Mouse (Mus musculus) heart, postnatal 14 days (tissue): ENCODE data around the gene Usp6nl. TPM values are rescaled to one million over a fixed set of nuclear protein-coding genes. Genes with fewer than 3 reads are reported as not detected.
A peak's percentile ranks its signal among the peaks of the same experiment; 100 is the strongest.

ENCODE experiments used
- DNase-seq, 2 experiments: peaks; one replicate each; pipeline ENCODE4 v3.0.0; 2021 to 2022
- intact Hi-C: fragments of 180-260 bp; cut with DNase I; formaldehyde crosslinking; loops from one replicate; pipeline ENCODE4 v1.15.1; 2025
- long read RNA-seq, 2 experiments: library from polyadenylated mRNA; stranded (forward); transcript quantifications; one replicate each; pipeline ENCODE4 v2.0.0; 2021
- total RNA-seq, 2 experiments: library from RNA; stranded (reverse); gene quantifications; 2 replicates each; pipeline ENCODE4 v1.2.3; 2021

Usp6nl gene
- 1 to 10 TPM; 8.5 to 9.1 TPM for total RNA-seq
- long read RNA-seq, experiment 1, full-length matches to known transcripts, result 1 of 7 reads
- long read RNA-seq, experiment 1, partial matches to known transcripts, result 0 of 7 reads
- long read RNA-seq, experiment 1, other reads (novel, unspliced or antisense), result 6 of 7 reads
- long read RNA-seq, experiment 2, full-length matches to known transcripts, result 3 of 5 reads
- long read RNA-seq, experiment 2, partial matches to known transcripts, result 0 of 5 reads
- long read RNA-seq, experiment 2, other reads (novel, unspliced or antisense), result 2 of 5 reads

GRCm38 (mm10) chr2:6322376-6322901 is at the start of gene Usp6nl:
TSS of gene Usp6nl (plus strand) at chr2:6322667.
- intact Hi-C loops, result loop anchor here (2.0 to 5.0 kb wide), 4 partner anchors 66 to 110 kb away; partner anchors contain the start of gene Echdc3
- peak; percentile 94 to 96 for DNase-seq

- peak in 1 of 2 experiments; percentile 37 for DNase-seq
- intact Hi-C loops, result no loop called here
These were observed 49.0 kb upstream of the Usp6nl start for GRCm38 (mm10) chr2:6273392-6273845.

DNA sequence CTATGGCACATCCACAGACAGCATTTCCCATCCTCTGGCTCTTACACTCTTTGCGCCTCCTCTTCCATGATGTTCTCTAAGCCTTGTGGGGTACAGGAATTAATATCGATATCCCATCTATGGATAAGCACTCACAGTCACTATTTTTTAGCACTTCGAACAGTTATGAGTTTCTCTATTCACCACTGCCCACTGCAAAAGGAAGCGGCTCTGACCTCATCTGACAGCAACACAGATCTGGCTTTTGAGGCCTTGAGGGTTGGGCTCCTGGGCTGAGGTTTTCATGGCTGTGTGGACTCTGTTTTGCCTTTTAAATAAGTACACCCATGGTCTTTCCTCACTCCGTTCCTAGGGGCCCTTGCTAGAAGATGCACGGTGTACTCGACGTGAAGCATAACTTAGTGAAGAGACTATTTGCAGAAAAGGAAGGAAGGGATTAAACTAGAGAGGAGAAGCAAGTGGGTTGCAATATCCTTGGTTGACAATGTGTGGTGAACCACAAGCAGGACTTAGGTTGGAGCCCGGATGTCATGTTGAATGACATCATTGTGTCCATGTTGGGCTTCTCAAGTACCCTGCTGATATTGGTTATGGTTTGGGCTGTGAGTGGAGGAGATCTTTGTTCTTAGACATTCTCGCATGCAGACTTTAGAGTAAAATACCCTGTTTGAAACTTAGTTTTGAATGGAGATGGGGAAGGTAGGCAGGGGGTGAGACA is 43.5 kb upstream of the Usp6nl start:
- DNase-seq, result no peak
- intact Hi-C loops, result no loop called here

GRCm38 (mm10) chr2:6279614-6280301 is 42.7 kb upstream of the Usp6nl start:
- intact Hi-C loops, result no loop called here
- DNase-seq, result no peak

DNA sequence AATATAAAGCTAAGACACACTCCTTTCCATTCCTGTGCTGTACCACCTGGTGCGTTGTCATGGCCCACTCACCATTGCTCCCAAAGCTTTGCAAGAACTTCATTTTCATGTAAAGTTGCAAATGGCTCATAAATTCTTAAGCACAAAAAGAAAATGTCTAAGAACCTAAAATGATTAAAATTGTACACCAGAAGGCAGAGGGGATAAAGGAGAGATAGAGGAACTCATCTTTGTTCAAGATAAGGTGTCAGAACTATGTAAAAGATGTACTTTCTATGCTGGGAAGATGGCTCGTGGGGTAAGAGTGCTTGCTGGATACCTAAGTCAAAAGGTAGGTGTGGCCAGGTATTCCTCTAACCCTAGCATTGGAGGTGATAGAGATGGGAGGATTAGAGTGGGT is 38.9 kb upstream of the Usp6nl start:
- intact Hi-C loops, result no loop called here
- DNase-seq, result no peak

- DNase-seq, result no peak
- intact Hi-C loops, result no loop called here
These were observed 37.7 kb upstream of the Usp6nl start for GRCm38 (mm10) chr2:6284784-6285183.

DNA sequence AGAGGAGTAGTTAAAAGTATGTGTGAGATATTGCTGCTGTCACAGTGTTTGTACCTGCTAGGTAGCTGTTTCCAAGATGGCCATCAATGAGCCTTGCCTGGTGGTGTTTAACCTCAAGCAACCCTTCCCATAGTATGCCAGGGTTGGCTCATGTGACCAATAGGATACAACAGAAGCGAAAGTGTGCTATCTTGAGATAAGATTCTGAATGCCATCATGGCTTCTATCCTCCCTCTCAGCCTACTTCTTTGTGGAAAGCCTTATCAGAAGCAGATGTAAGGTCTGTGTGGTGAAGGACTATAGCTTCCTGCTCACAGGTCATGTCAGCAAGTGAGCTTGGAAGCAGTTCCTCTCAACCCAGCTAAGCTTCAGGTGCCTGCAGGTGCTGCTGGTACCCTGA is 36.7 kb upstream of the Usp6nl start:
- intact Hi-C loops, result no loop called here

DNA sequence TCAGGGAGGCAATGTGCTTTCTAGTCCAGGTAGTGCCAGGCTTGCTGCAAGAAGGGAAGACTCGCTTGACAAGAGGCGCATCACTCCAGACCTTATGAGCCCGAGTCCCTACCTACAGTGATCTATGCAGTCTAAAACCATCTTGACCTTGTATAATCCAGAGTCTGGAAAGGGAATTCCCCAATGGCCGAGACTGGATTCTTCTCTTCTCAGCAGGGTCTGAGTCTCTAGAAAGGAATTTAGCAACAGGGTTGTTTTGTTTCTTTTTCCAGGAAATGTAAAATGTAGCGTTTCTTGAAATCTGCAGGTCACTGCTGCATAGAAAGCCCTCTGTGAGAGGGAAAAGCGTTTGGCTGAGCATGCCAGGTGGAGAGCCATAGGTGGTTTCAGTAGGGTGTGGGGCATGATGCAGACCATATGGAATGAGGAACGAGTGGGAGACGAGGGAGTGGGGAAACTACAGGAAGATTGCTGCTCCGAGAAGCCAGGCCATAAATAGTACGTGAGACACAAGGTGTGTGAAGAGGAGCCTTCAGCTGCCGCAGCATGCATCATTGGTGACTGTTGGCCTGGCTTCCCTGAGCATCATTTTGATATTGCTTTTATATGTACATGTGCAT is 28.5 kb upstream of the Usp6nl start:
- DNase-seq, result no peak
- intact Hi-C loops, result no loop called here

More for the DNA sequence above, 36.7 kb upstream of the Usp6nl start:
- no peak for DNase-seq

DNA sequence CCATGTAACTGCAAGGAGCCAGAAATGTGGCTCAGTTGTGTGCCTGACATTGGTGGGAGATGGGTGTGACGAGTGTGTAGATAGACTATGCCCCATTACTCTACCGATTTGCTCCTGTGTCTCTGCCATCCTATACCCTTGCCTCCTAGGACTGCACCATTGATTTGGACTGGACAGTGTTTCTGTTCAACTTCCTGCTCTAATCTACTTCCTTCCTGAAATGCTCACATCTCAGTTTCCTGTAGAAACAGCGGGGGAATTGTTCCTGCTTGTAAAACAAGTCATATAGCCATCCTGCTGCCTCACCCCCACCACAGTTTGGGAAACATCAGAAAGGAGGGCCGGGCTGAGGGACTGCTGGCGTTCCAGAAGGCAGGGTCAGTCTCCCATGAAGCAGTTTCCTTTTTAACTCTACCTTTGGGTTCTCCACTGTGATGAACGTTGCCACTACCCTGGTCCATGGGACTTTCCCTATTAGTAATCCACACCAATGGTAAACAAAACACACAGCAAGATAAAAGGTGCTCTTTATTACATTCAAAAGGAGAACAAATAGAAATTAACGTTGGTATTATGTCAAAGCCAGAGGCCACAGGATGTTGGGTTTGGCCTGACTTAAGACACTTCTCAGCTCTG is 27.4 kb upstream of the Usp6nl start:
- no peak for DNase-seq
- intact Hi-C loops, result no loop called here

DNA sequence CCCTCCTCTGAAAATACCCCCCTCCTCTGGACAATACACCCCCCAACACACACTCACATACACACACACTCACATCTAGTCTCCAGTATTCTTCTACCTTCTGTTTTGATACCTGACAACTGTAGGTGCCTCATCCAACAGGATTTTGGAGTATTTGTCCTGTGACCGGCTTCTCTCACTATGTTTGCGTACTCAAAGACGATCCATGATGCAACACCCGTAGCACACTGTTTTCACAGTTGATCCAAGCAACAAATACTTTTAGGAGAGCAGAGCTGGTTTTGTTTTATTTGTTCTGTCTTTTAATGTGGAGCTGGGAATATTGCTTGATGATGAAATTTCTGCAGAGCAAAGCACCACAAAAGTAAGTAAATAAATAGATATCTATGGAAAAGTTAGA is 17.7 kb upstream of the Usp6nl start:
- intact Hi-C loops, result no loop called here

DNA sequence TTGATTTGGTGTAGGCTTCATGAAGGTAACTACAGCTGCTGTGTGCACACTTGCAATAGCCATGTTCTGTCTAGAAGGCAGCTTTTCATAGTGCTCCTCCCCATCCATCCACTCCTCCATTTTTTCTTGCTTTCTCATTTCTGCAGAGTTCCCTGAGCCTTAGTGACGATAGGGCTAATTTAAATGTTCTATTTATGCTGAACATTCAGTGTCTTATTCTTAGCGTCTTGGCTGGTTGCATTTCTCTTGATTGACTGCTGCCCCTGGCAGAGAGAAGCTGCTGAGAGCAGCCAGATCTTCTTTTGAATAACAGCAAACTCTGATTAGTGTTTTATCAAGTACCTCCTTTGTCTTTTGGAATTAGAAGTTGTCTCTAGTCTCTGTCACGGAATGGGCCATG is 15.6 kb upstream of the Usp6nl start:
- intact Hi-C loops, result no loop called here
- no peak for DNase-seq

More for the DNA sequence above, 17.7 kb upstream of the Usp6nl start:
- DNase-seq, result no peak

DNA sequence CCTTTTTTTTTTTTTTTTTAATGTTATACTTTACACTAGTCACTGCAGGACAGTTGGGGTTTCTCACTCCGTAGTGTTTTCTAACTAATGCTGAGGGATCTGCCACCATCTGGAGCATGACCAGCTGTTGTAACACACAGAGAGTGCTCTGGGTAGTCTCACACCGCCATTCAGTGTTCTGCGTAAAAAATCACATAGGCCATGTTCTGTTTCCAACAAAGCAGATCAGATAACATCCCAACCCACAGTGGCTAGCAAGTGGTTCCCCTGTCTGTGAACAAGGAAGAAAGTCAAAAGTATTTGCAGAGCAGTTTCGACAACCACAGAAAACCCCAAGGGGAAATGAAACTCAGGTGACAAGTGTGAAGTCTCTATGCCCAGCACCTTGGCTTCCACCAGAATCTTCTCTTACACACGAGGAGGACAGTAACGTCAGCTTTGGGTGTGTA is 13.1 kb upstream of the Usp6nl start:
- intact Hi-C loops, result no loop called here
- DNase-seq, result no peak

- no peak for DNase-seq
- intact Hi-C loops, result no loop called here
These were observed 9.7 kb upstream of the Usp6nl start for GRCm38 (mm10) chr2:6312764-6313163.

- intact Hi-C loops, result no loop called here
- DNase-seq, result no peak
These were observed 8.7 kb upstream of the Usp6nl start for GRCm38 (mm10) chr2:6313733-6314132.

GRCm38 (mm10) chr2:6320153-6320552 is 2.3 kb upstream of the Usp6nl start:
- no peak for DNase-seq
- intact Hi-C loops, result loop anchor here (5.0 kb wide), 1 partner anchor 87 kb away; no protein-coding TSS in a partner anchor

- intact Hi-C loops, result loop anchor here (2.0 to 5.0 kb wide), 4 partner anchors 65 to 109 kb away; partner anchors contain the start of gene Echdc3
These were observed 595 bp upstream of the Usp6nl start for GRCm38 (mm10) chr2:6321769-6322375.

GRCm38 (mm10) chr2:6322938-6323521 is 563 bp downstream of the Usp6nl start:
- intact Hi-C loops, result loop anchor here (2.0 to 5.0 kb wide), 4 partner anchors 66 to 110 kb away; partner anchors contain the start of gene Echdc3
- DNase-seq, result peak; percentile 71 to 73

More at GRCm38 (mm10) chr2:6321769-6322375, 595 bp upstream of the Usp6nl start:
- no peak for DNase-seq

GRCm38 (mm10) chr2:6325646-6326045 is 3.2 kb downstream of the Usp6nl start:
- intact Hi-C loops, result no loop called here
- no peak for DNase-seq

- intact Hi-C loops, result no loop called here
- no peak for DNase-seq
These were observed 6.5 kb downstream of the Usp6nl start for GRCm38 (mm10) chr2:6328927-6329326.
